Mouse (Mus musculus): ENCODE measurements around the gene Rpl36al.
"Not testable (repeated sequence)": the region's sequence is repeated elsewhere in the genome, so short reads cannot be mapped to it uniquely, and the experiment has no call there.

The Rpl36al gene

DNA sequence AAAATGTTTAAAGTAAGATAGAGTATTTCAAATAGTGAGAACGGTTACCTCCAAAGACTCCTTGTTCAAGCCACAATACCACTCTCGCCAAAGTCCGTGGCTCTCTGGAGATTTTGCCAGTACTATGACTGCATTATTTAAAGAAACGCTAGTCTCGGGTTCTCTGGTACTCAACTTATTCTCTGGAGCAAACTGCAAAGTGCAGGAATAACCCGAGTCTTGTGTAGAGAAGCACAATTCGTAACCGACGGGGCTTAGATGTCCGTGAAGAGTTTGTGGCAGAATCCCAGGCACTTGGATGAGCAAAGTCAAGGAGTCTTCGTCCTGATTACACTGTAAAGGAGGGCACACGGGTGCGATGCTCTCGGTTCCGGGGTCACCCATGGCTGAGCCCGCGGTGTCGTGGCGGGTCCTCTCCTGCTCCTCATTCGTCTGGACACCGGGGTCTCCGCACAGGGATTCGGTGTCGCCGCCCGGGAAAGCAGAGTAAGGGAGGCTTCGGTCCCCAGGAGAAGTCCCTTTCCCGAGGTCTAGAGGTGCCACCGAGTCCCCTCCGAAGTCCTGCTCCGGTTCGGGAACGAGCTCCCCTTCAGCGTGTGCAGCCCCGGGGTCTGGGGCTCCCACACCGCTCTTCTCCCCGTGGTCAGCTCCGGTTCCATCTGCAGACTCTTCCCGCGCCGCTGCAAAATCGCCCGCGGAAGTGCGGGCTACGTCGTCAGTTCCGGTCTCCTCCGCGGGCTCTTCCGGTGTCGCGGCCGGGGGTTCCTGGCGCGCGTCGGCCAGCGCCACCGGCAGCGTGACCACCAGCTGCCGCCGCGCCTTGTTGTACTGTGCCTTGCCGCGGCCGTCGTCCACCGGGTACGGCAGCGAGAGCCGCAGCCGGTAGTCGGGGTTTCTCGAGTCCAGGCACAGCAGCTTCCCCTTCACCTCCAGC lies 12.8 kb upstream of the Rpl36al start, which contains the start of gene Gm49383:
Gm49383 (minus strand) TSS at position 661 of the 934 bp plus-strand sequence.
- peak; percentile 81 to 83 for DNase-seq (ENCODE audit: low spot score in 2 of 2)

GRCm38 (mm10) chr12:69192637-69193036 lies 8.8 kb upstream of the Rpl36al start:
- no peak for DNase-seq (ENCODE audit: low spot score in 2 of 2)

DNA sequence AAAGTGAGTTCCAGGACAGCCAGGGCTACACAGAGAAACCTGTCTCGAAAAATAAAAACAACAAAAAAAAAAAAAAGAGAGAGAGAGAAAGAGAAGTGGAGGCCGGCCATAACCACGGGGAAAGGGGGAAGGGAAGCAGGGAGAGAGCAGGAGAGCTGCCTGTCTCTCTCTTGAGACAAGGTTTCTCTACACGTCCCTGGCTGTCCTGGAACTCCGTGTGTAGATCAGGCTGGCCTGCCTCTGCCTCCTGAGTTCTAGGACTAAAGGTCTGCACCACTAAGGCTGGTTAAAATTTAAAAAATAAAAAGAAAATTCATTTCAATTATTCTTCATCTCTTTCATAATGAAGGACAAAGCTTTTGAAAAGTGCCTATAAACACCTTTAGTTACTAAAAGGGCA lies 7.5 kb upstream of the Rpl36al start:
- DNase-seq (ENCODE audit: low spot score in 2 of 2) = no peak

- DNase-seq (ENCODE audit: low spot score in 2 of 2) = no peak
Observed at GRCm38 (mm10) chr12:69190522-69190921, 6.6 kb upstream of the Rpl36al start.

- no peak for DNase-seq (ENCODE audit: low spot score in 2 of 2)
Observed at GRCm38 (mm10) chr12:69190074-69190473, 6.2 kb upstream of the Rpl36al start.

DNA sequence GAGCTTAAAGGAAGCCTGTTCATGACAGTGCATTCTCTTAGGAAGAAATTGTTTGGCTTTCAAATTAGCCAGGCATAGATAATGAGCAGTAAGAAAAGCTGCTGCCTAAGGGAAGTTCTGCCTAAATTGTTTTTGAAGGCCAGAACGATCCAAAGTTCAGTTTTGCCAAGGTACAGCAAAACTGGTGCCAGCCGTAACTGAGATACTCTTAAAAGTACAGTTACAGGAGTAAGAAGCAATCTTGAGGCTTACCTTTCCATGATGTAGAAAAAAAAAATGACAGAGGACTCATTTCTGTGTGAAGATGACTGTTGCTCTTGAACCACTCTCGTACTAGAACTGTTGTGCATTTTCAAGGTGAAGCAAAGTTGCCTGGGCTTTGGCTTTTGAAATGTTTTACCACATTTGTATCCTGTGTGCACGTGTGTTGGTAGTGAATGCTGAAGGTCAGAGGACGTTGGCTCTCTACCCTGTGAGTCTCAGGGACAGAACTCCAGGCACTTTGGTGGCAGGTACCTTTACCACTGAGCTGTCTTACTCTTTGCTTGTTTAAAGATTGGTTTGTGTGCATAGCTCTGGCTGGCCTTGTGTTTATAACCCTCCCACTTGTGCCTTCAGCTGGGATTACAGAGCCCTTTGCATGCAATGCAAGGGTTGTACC lies 3.1 kb upstream of the Rpl36al start:
- DNase-seq (ENCODE audit: low spot score in 2 of 2) = no peak

GRCm38 (mm10) chr12:69185371-69185770 lies 1.5 kb upstream of the Rpl36al start:
- DNase-seq (ENCODE audit: low spot score in 2 of 2) = no peak

GRCm38 (mm10) chr12:69184342-69185295 lies 736 bp upstream of the Rpl36al start:
- DNase-seq (ENCODE audit: low spot score in 2 of 2) = peak; percentile 64 to 68

- no peak for DNase-seq (ENCODE audit: low spot score in 2 of 2)
Observed at GRCm38 (mm10) chr12:69181800-69182199, 2.1 kb downstream of the Rpl36al start.

DNA sequence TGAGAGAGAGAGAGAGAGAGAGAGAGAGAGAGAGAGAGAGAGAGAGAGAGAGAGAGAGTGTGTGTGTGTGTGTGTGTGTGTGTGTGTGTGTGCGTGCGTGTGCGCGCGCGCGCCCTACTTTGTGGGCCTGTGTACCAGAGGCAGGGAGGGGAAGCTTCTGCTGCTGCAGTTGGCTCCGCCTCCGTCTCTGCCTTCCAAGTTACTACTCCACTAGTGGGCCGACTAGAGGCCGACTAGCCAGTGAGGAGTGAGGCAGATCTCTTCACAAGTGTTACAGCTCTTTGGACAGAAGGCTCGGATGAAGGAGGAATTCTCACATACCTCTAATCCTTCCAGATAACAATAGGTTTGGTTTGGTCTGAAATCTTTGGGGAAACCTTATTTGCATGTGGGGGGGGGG lies 4.5 kb downstream of the Rpl36al start:
- no peak for DNase-seq (ENCODE audit: low spot score in 2 of 2)

DNA sequence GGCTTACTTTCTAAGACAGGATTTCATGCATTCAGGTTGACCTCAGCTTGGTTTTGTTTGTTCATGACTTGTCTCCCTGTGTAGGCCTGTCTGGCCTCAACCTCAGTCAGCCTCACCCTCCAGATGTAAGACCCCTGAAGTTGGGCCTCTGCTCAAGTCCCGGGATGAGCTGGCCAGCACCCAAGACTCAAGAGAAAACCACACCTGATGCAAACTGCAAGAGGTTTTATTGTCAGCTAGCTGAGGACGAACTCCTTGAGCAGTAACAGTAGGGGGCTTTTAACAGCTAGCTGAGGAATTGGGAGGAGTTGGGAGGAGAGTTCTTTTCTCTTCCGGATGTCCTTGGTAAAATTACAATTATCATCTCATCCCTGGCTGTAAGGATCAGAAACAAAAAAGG lies 6.4 kb downstream of the Rpl36al start:
- DNase-seq (ENCODE audit: low spot score in 2 of 2) = no peak

DNA sequence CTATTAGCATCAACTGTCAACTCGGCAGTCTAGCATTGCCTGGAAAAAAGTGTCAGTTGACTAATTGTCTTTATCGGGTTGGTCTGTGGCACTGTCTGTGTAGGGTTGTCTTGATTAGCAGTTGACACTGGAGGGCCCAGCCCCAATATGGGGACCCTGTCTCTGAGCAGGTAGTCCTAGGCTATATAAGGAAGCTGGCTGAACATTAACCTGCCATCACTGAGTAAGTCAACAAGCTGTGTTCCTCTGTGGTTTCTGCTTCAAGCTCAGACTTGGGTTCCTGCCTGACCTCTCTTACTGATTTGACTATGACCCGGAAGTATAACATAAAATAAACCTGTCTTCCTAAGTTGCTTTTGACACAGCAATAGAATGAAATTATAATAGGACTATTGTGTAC lies 7.9 kb downstream of the Rpl36al start:
- no peak for DNase-seq (ENCODE audit: low spot score in 2 of 2)

DNA sequence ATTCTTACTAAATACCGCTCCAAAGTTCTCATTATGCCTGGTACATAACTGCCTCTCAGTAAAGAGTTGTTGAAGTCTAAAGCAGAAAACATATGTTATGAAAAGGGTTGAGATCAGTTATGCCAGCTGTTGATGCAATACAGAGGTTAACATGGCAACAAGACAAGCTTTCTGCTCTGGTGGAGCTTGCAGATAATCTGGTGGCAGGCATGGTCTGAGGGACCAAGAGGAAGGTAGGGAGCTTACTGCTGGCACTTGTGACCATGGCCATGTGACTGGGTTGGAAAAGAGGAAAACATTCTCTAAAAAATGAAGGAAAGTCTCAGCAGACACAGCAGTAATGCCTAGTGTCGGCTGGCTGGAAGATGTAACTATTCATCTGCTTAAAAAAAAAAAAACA lies 12.6 kb downstream of the Rpl36al start:
- DNase-seq (ENCODE audit: low spot score in 2 of 2) = no peak

DNA sequence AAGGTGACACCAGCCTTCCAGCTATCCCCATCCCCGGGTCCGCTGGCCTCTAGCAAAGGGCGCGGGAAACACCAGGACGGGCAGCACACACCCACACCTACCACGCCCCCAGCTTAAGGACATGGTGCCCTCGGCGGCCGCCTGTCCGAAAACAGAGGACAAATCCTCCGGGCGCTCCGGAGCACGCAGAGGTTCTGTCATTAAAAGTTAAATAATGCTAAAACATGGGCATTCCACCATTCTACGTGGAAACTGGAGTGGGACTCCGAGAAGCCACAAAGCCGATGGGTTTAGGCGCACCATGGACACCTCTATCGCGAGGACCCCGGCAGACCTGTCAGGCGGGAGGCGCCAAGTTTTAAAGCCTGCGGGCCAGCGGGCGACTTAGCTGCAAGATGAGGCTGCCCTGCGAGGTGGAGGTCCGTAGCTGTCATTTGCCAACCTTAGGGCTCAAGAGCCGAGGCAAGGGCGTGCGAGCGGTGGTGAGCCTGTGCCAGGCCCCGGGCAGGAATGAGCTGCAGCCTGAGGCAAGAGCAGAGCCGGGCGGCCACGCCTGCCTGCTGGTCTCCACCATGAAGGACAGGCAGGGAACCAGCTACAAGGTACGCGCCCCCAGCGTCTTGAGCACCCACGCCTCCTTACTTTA lies 15.3 kb downstream of the Rpl36al start, which contains the start of gene Lrr1:
Lrr1 (plus strand) TSS at position 354 of the 646 bp plus-strand sequence.
- peak; percentile 82 to 86 for DNase-seq (ENCODE audit: low spot score in 2 of 2)

DNA sequence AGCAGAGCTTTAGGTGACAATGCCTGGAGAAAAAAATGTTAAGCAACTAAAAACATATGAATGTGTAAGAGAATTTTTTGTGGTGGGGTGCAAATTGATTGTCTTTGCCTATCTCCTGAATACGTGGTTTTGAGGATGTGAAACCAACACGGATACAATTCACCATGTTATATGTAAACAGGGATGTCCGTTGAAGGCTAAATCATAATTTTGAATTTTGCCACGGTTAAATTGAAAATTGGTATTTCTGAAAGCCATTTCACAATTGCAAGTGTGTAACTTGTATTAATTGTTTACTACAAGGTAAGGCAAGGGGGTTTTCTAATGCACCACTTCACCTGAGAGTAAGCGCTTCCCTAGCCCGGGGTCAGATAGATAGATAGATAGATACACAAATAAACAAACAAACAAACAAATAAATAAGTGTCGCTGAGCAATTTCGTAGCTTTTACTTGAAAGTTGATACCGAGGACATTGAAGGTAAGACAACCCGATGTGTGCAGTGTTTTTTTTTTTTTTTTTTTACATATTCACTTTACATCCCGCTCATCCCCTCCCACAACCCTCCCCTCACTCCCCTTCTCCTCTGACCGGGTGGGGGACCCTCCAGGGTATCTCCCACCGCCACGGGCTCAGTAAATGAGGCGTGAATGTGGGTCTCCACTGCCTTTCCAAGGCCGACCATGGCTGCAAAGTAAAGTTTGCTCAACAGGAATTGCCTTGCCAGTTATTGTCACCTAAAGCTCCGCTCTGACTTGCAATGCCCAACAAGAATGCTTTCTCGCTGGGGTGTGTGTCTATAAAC lies 16.0 kb downstream of the Rpl36al start:
- DNase-seq (ENCODE audit: low spot score in 2 of 2) = no peak

DNA sequence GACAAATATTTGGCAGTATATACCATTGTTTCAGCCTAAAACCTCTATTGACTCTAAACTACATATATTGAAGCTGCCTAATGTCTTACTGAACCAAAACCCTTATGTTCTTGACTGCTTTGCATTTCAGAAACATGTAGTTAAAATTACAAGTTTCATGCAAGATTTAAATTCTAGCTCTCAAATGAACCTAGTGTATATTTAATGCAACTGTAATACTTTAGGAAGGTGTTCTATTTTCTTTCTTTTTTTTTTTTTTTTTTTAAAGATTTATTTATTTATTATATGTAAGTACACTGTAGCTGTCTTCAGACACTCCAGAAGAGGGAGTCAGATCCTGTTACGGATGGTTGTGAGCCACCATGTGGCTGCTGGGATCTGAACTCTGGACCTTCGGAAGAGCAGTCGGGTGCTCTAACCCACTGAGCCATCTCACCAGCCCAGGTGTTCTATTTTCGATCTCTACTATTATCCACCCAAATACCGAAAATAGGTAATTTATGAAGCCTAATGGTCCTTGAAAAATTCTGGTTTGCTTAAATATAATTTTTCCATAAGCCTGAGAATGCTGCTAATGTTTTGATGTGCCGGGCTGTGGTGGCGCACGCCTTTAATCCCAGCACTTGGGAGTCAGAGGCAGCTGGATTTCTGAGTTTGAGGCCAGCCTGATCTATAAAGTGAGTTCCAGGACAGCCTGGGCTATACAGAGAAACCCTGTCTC lies 16.9 kb downstream of the Rpl36al start:
- DNase-seq (ENCODE audit: low spot score in 2 of 2) = not testable (repeated sequence)

- DNase-seq (ENCODE audit: low spot score in 2 of 2) = no peak
Observed at GRCm38 (mm10) chr12:69164904-69165303, 19.0 kb downstream of the Rpl36al start.

DNA sequence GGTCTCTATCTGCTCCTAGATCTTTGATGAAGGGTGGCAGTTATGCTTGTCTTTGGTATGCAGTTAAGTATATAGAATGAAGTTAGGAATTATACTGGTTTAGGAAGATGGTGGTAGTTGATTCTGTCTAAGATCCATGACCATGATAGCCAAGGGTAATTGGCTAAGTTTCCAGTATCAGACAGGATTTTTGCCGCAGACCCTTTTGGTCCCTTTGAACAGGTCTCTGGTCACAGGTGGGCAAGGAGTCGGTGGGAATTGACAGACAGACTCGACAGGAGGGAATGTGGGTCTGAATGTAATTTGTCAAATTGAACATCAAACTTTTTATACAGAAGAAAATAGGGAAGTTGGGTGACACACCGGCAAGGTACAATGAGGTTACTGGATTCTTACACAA lies 20.3 kb downstream of the Rpl36al start:
- not testable (repeated sequence) for DNase-seq (ENCODE audit: low spot score in 2 of 2)

DNA sequence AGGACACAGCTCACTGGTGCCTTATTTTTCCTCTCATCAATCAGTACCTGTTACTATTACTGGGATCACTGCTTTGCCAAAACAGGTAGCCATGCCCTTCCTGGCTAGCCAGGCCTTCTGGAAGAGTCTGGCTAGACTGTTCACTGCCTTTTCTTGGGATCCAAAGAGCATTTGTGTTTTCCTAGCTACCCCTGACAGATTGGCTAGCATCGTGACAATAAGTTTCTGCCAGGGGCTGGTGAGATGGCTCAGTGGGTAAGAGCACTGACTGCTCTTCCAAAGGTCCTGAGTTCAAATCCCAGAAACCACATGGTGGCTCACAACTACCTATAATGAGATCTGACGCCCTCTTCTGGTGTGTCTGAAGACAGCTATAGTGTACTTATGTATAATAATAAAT lies 23.2 kb downstream of the Rpl36al start:
- not testable (repeated sequence) for DNase-seq (ENCODE audit: low spot score in 2 of 2)

DNA sequence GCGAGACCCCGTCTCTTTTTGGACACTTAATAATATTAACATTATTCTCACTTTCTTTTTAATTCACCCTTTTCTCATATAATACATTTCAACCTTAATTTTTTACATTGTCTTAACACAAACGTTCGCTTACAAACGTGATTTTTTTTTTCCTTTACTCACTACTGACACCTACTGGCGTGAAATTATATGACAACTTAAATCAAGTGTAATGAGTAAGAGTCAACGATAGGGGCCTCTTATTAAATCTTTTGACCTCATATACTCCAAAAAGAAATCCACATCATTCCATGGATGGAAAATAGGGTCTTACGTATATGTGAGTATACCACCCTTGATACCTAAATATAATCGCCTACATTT lies 24.3 kb downstream of the Rpl36al start:
- DNase-seq (ENCODE audit: low spot score in 2 of 2) = no peak
